Mouse (Mus musculus): ENCODE data around the gene Sipa1.
"Not testable (repeated sequence)": the region's sequence is repeated elsewhere in the genome, so short reads cannot be mapped to it uniquely, and the experiment has no call there.

Sipa1 gene

DNA sequence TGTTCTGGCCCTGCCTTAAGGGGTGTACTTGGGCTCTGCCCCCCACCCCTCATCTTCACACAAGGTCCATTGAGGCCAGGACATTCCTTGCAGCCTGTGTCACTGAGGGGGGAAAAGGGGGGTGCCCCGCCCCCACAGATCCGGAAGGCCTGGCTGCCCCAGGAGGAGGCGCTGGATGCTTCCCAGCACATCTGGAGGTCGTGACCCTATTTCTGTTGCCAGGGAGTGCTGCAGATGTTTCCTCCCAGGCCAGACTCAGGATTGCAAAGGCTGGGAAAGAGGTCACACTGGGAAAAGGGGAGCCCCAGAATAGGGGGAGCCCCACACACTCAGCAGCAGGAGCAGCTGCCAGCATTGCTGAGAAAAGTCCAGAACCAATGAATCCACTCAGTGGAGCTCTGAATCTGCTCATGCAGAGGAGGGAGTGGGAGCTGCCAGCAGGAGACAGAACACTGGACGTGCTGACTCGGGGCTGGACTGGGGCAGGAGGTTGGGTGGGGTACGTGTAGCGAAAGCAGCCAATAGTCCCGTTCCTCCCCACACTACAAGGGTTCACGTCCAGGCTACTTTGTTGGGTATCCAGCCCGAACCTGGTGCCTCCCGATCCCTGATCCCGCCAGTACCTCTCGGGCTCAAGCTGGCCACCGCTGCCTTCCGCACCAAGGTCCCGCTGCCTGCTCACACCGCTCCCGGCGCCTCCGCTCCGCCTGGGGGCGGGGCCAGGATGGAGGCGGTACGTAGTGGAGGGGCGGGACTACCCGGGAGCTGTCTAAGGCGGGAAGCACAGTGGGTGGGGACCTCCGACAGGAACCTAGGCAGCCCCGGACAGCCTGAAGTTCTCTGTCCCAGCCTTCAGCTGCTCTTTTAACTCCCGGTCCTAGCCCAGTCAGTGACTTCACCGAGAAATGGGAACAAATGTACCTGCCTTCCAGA lies at the start of gene Sipa1:
Sipa1 (minus strand) TSS at position 727 of the 933 bp plus-strand sequence.
- DNase-seq = peak; percentile 78

DNA sequence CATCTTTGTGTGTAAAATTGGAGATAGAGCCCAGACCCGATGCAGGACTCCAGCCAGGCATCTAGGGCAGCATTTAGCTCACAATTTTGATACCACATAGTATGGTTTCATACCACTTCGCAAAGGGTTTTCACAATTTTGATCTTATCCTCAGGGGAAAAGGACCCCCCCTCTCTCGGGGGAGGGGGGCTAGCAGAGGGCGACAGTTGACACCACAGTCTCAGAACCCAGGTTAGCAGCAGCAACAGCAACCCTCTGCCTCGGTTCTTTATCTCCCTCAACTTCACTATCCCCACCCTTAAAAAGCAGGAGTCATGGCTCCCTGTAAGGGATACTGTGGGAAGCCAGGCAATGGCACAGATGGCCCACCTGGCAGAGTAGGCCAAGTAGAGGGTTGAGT lies 49.7 kb upstream of the Sipa1 start:
- DNase-seq = no peak

DNA sequence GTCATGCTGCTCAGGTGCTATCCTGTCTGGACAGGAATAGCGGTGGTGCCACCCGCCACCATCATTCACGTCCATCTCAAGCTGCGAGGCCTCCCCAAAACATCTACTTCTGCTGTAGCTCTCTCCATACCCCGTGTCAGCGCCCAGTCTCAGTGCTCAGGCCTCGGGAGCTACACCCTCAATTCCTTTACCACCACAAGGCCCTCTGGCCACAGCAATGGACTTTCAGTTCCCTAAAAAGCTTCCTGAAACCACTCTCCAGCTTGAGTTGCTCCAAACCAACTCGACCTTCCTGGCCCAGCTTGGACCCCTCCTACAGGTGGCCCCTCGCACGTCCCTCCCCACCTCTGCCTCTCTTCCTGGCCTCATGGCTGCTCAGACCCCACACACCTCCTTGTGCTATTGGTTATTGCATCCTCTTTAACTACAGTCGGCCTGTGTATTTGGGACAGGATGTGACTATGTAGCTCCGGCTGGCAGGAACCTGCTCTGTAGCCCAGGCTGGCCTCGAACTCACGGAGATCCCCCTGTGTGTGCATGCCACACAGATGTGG lies 48.5 kb upstream of the Sipa1 start:
- no peak for DNase-seq

DNA sequence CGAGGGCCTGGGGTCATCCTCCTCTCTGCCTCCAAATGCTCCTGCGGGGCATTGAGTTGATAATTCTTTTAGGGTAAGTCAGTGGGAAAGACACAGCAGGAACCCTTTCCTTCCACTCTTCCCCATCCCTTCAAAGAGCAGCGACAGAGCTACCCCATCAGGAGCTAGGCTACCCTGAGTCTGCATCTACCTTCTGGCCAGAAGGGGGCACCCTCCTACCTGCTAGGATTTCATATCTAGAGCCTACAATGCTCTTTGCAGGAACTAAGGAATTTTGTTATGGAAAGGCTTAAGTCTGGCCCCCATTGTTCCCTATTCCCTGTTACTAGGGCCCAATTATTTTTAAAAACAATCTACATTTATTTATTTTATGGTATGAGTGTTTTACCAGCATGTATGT lies 47.7 kb upstream of the Sipa1 start:
- DNase-seq = no peak

- DNase-seq = no peak
Measured at GRCm38 (mm10) chr19:5710581-5710980, 47.1 kb upstream of the Sipa1 start.

- no peak for DNase-seq
Measured at GRCm38 (mm10) chr19:5710068-5710467, 46.6 kb upstream of the Sipa1 start.

GRCm38 (mm10) chr19:5704801-5705571 lies 41.5 kb upstream of the Sipa1 start:
- no peak for DNase-seq

- DNase-seq = no peak
Measured at GRCm38 (mm10) chr19:5704163-5704800, 40.8 kb upstream of the Sipa1 start, which contains the start of gene Kcnk7. TSS of gene Kcnk7 (plus strand) at chr19:5704367.

- no peak for DNase-seq
Measured at GRCm38 (mm10) chr19:5695849-5696462, 32.4 kb upstream of the Sipa1 start.

DNA sequence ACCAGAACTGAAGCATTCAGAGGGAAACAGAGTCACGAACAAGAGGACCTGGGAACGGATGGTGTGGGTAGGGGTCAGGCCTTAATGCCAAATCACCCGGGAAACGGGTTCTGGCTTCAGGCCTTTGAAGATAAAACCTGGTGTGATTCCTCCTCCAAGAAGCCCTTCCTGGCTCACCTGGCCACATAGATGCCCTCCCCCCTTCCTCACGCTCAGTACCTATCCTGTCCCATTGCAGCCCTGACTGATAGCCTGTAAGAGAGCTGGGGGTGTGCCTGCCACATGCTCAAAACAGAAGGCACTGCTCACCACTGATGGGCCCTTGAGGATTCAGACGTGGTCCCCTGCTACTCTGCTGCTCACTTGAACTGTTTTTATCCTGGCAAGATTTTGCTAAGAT lies 30.3 kb upstream of the Sipa1 start:
- DNase-seq = no peak

DNA sequence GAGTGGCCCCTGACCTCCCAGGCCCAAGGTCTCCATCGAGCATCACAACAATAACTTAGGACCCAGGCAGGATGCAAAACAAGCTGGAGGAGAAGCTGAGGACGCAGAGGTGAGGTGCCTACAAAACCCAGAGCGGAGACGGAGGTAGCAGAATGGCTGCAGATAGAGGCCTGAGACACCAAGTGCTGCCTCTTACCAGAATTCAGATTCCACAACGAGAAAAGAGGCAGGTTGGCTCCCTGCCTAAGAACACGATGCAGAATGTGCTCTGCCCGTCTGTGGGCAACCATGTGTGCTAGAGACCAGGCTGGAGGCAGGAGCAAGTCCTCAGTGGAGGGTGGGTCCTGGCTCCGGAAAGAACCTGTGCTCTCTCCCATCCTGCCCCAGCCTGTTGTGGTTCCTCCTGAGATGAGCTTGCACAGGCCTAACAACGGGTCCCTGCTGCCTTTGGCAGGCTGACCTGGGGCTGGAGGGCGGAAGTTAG lies 29.4 kb upstream of the Sipa1 start:
- DNase-seq = no peak

DNA sequence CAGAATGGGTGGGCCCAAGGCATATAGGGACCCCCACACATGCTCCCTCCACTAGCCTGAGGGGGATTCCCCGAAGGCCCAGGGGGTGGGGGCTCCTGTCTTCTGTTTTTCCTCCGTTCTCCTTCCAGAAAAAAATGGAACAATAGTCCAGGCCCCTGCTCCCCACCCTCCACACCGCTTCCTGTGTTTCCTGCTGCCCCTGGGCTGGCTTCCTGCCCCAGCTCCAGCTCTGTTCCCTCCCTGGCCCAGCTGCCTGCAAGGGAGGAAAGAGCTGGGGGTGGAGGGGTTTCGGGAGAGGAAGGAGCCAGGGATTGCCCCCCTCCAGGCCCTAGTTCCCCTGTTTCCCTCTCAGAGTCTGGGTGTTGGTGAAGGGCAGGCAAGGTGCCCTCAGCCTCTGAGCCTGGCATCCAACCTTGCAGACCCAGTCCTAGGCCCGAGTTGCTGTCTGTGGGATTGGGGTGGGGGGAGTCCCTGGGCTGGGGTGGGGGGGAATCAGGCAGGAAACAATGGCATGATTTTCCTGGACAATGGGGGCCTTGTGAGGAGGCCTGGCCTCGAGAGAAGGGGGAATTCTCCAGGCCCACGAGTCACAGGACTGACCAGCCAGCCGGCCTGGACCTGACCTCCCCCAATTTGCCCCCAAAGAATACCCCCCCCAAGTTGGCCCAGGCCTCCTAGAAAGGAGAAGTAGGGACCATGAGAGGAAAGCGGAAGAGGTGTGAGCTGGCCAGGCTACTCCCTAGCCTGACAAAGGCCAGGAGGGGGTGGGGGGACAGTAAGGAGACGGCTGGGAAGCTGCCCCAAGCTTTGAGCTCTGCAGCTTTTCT lies 28.8 kb upstream of the Sipa1 start:
- no peak for DNase-seq

GRCm38 (mm10) chr19:5691601-5692000 lies 28.1 kb upstream of the Sipa1 start:
- no peak for DNase-seq

DNA sequence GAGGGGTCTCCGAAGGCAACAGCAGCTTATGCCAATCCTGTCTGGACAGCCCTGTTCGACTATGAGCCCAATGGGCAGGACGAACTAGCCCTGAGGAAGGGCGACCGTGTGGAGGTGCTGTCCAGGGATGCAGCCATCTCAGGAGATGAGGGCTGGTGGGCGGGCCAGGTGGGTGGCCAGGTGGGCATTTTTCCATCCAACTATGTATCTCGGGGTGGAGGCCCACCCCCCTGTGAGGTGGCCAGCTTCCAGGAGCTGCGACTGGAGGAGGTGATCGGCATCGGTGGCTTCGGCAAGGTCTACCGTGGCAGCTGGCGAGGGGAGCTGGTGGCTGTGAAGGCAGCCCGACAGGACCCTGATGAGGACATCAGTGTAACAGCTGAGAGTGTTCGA lies 26.8 kb upstream of the Sipa1 start:
- DNase-seq = no peak

DNA sequence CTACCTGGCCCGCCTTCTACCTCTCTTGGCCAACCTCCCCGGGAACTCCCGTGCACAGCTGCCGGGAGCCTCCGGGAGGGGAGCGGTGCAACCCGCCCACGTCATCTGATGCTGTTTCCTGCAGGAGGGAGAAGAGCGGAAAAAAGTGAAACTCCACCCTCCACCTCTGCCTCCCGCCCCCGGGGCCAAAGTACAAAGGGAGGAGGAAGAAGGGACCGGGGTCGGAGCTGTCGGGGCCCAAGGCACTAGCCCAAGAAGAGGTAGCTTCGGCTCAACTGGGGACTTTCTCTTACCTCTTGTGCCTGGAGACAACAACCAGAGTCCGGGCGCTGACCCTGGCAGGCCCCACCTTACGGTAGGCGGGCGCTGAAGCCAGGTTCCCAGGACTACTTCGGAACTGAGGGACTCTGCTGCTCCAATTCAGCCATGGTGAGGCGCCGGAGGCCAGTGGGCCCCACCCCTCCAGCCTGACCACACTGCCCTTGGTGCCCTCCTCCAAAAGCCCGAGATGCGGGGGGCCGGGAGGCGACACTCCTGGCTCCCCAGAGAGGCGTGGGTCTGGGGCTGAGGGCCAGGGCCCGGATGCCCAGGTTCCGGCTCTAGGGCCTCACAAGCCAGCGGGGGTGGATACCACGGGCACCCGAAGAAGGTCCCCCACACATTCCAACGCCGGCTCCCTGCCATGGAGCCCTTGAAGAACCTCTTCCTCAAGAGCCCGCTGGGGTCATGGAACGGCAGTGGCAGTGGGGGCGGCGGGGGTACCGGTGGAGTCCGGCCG lies 26.2 kb upstream of the Sipa1 start:
- peak; percentile 79 for DNase-seq

GRCm38 (mm10) chr19:5689088-5689428 lies 25.6 kb upstream of the Sipa1 start:
- no peak for DNase-seq

DNA sequence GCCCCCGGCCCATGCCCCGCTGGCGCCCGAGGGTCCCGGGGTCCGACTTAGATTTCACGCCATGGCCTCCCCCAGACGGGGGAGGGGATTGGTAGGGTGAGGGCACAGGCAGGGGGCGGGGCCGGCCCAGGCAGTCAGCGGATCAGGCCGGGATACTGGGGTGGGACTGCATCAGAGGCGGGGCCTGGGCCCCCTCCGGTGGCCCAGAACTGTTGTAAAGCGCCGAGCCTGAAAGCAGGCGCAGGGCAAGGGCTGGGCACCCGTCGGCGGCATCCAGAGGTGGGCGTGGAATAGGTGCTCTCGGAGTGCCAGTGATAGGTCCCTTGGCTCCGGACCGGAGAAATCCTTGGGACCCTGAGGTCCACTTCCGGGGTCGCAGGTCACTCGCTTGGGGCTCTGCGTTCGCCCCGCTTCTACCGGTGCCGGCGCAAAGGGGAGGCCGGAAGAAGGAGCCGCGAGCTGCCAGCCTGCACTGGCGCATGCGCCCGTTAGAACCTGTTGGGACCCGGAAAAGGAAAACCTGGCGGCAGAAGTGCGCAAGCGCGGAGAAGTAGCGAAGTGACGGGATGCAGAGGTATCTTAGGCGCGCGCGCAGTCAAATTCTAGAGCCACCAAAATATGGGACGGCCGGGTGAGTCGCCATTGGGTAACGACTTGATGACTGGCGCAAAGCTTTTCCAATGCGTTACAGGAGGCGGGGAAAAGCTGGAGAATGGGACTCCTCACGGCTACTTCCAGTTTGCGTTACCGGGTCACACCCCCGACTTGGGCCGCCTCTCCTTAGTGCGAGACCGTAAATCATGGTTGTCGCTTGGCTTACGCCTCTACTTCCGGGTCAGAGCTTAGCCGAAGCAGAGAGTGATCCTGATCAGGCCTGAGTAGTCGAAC lies 24.9 kb upstream of the Sipa1 start, which contains the start of the genes Map3k11 and Pcnx3:
Map3k11 (plus strand) TSS at position 543 of the 888 bp plus-strand sequence.
Pcnx3 (minus strand) TSS at position 709 of the 888 bp plus-strand sequence.
- DNase-seq = peak; percentile 98

DNA sequence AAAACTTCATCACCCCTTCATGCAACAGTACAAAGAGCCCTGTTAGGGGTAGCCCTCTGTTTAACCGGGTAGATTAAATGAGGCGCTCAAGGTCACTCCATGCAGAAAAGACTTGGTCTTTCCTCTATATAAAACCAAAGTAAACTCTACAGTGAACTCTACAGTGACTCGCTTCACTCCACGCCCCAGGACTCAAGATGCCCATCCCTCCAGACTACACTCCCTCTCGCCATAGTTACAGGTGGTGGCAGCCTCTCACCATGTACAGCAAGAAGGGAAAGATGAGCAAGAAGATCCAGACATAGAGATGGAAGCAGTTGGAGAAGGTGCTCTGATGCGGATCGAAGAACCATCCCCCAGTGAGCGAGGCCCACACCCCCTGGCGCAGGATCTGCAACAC lies 24.2 kb upstream of the Sipa1 start:
- DNase-seq = no peak

DNA sequence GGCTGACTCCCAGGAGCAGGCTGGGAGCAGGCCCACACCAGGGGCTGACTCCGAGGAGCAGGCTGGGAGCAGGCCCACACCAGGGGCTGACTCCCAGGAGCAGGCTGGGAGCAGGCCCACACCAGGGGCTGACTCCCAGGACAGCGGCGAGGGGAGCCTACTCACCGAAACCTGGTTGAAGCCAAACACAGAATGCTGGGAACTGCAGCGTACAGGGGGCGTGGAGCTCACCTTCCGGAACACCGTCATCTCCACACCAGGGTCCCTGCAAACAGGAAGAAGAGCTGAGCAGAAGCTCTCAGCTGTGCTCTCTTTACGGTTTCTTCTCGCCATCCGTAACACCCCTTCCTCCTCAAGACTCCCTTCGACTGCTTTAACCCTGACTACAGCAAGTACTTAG lies 23.4 kb upstream of the Sipa1 start:
- DNase-seq = not testable (repeated sequence)

- DNase-seq = no peak
Measured at GRCm38 (mm10) chr19:5686437-5686836, 22.9 kb upstream of the Sipa1 start.

All from right cerebral cortex, postnatal 25 days (tissue).